Mouse (Mus musculus): ENCODE results near the gene Adssl1.

- TF ChIP-seq CTCF (IDR thresholded peaks at IDR 0.05; ENCODE audit: borderline replicate concordance, insufficient read depth, low read depth, low read length), result no peak
- TF ChIP-seq POLR2A (IDR thresholded peaks at IDR 0.05; ENCODE audit: borderline replicate concordance, insufficient read depth, low read length), result no peak
Observed at GRCm38 (mm10) chr12:112639526-112639925, 19.7 kb downstream of the Adssl1 start.
